Mouse (Mus musculus): ENCODE data around the gene Smim5. TPM values are rescaled to one million over a fixed set of nuclear protein-coding genes. Genes with fewer than 3 reads are reported as not detected.

Gene Smim5
- polyA plus RNA-seq, 1 experiment from 2014 or later: 23.0 TPM

- Histone ChIP-seq H3K4me3 (replicated peaks) (no peak overlapping the region), H3K9ac (no peak overlapping the region), H3K36me3 (peaks cover 36% of the 10 kb centered on the region), H3K4me1 (peaks cover 6% of the 10 kb centered on the region), H3K27ac (replicated peaks) (no peak overlapping the region), H3K27me3 (no peaks in the 10 kb centered on the region), H3K9me3 (replicated peaks) (no peaks in the 10 kb centered on the region), H3K4me2 (replicated peaks) (no peak overlapping the region)
- ATAC-seq (ENCODE audit: insufficient number of reproducible peaks, low FRiP score, low TSS enrichment, low read depth): no peak
- WGBS: 75% methylated on average over 14 of the region's 14 CpGs
Observed at GRCm38 (mm10) chr11:115894755-115895520, 4.8 kb upstream of the Smim5 start.

- Histone ChIP-seq H3K4me3 (replicated peaks) (no peak overlapping the region), H3K36me3 (peaks cover 29% of the 10 kb centered on the region), H3K4me2 (replicated peaks) (no peak overlapping the region), H3K4me1 (peaks cover 39% of the 10 kb centered on the region), H3K27me3 (no peaks in the 10 kb centered on the region), H3K9ac (no peak overlapping the region), H3K9me3 (replicated peaks) (no peaks in the 10 kb centered on the region), H3K27ac (replicated peaks) (no peak overlapping the region)
- 78% methylated on average over 7 of the region's 7 CpGs for WGBS
- ATAC-seq (ENCODE audit: insufficient number of reproducible peaks, low FRiP score, low TSS enrichment, low read depth): no peak
Observed at GRCm38 (mm10) chr11:115898446-115898845, 1.3 kb upstream of the Smim5 start.

- H3K4me3 ChIP-seq (replicated peaks): no peak overlapping the region
- no peak overlapping the region for H3K4me2 ChIP-seq (replicated peaks)
- H3K36me3 ChIP-seq: peaks cover 25% of the 10 kb centered on the region
- H3K27me3 ChIP-seq: no peaks in the 10 kb centered on the region
- H3K9me3 ChIP-seq (replicated peaks): no peaks in the 10 kb centered on the region
- H3K27ac ChIP-seq (replicated peaks): 0 out of 2 replicates have a peak overlapping the region, but pooled peaks have one; percentile 72
- 16% methylated on average over 4 of the region's 4 CpGs for WGBS
- peaks cover 44% of the 10 kb centered on the region for H3K4me1 ChIP-seq
- no peak for ATAC-seq (ENCODE audit: insufficient number of reproducible peaks, low FRiP score, low TSS enrichment, low read depth)
- H3K9ac ChIP-seq: no peak overlapping the region
Observed at GRCm38 (mm10) chr11:115898886-115899285, 880 bp upstream of the Smim5 start.

GRCm38 (mm10) chr11:115900561-115901337 lies 983 bp downstream of the Smim5 start:
- Histone ChIP-seq H3K4me1 (peaks cover 57% of the 10 kb centered on the region), H3K27me3 (no peaks in the 10 kb centered on the region), H3K27ac (replicated peaks) (no peak overlapping the region), H3K4me3 (replicated peaks) (peak overlapping the region; percentile 13; the same call in 1 of the 2 replicates), H3K4me2 (replicated peaks) (peak overlapping the region; percentile 9), H3K9ac (no peak overlapping the region), H3K36me3 (peaks cover 6% of the 10 kb centered on the region; the same call in 1 of the 2 replicates), H3K9me3 (replicated peaks) (no peaks in the 10 kb centered on the region)
- ATAC-seq (ENCODE audit: insufficient number of reproducible peaks, low FRiP score, low TSS enrichment, low read depth): no peak
- 66% methylated on average over 8 of the region's 8 CpGs for WGBS

- no peak overlapping the region for H3K4me3 ChIP-seq (replicated peaks)
- WGBS: 82% methylated on average over 9 of the region's 9 CpGs
- H3K9me3 ChIP-seq (replicated peaks): no peaks in the 10 kb centered on the region
- peaks cover 62% of the 10 kb centered on the region for H3K4me1 ChIP-seq
- no peak overlapping the region for H3K9ac ChIP-seq
- H3K36me3 ChIP-seq: 0 out of 2 replicates have a peak, but pooled peaks cover 6% of the 10 kb centered on the region
- peak overlapping the region; percentile 60; the same call in 1 of the 2 replicates for H3K27ac ChIP-seq (replicated peaks)
- no peak for ATAC-seq (ENCODE audit: insufficient number of reproducible peaks, low FRiP score, low TSS enrichment, low read depth)
- no peaks in the 10 kb centered on the region for H3K27me3 ChIP-seq
- no peak overlapping the region for H3K4me2 ChIP-seq (replicated peaks)
Observed at GRCm38 (mm10) chr11:115901338-115902161, 1.8 kb downstream of the Smim5 start.

GRCm38 (mm10) chr11:115902177-115902576 lies 2.4 kb downstream of the Smim5 start:
- Histone ChIP-seq H3K4me1 (peaks cover 62% of the 10 kb centered on the region), H3K4me2 (replicated peaks) (no peak overlapping the region), H3K27ac (replicated peaks) (0 out of 2 replicates have a peak overlapping the region, but pooled peaks have one; percentile 48), H3K9me3 (replicated peaks) (no peaks in the 10 kb centered on the region), H3K9ac (no peak overlapping the region), H3K27me3 (no peaks in the 10 kb centered on the region), H3K36me3 (0 out of 2 replicates have a peak, but pooled peaks cover under 1% of the 10 kb centered on the region), H3K4me3 (replicated peaks) (no peak overlapping the region)
- no peak for ATAC-seq (ENCODE audit: insufficient number of reproducible peaks, low FRiP score, low TSS enrichment, low read depth)
- WGBS: 61% methylated on average over 5 of the region's 5 CpGs

- no peaks in the 10 kb centered on the region for H3K9me3 ChIP-seq (replicated peaks)
- peaks cover 62% of the 10 kb centered on the region for H3K4me1 ChIP-seq
- no peak overlapping the region for H3K4me3 ChIP-seq (replicated peaks)
- no peaks in the 10 kb centered on the region for H3K27me3 ChIP-seq
- H3K27ac ChIP-seq (replicated peaks): peak overlapping the region; percentile 80; the same call in 1 of the 2 replicates
- no peak for ATAC-seq (ENCODE audit: insufficient number of reproducible peaks, low FRiP score, low TSS enrichment, low read depth)
- no peak overlapping the region for H3K4me2 ChIP-seq (replicated peaks)
- H3K9ac ChIP-seq: no peak overlapping the region
- WGBS: 71% methylated on average over 1 of the region's 1 CpGs
- H3K36me3 ChIP-seq: no peaks in the 10 kb centered on the region
Observed at GRCm38 (mm10) chr11:115902831-115903230, 3.1 kb downstream of the Smim5 start.

- Histone ChIP-seq H3K27me3 (no peaks in the 10 kb centered on the region), H3K9me3 (replicated peaks) (no peaks in the 10 kb centered on the region), H3K27ac (replicated peaks) (peak overlapping the region; percentile 80), H3K4me1 (peaks cover 62% of the 10 kb centered on the region), H3K4me3 (replicated peaks) (no peak overlapping the region), H3K36me3 (peaks cover 6% of the 10 kb centered on the region; the same call in 1 of the 2 replicates), H3K9ac (no peak overlapping the region), H3K4me2 (replicated peaks) (no peak overlapping the region)
- ATAC-seq (ENCODE audit: insufficient number of reproducible peaks, low FRiP score, low TSS enrichment, low read depth): no peak
- 57% methylated on average over 11 of the region's 11 CpGs for WGBS
Observed at GRCm38 (mm10) chr11:115903384-115904230, 3.8 kb downstream of the Smim5 start.

- H3K4me3 ChIP-seq (replicated peaks): peak overlapping the region; percentile 5; the same call in 1 of the 2 replicates
- no peak overlapping the region for H3K9ac ChIP-seq
- peaks cover 62% of the 10 kb centered on the region for H3K4me1 ChIP-seq
- H3K27ac ChIP-seq (replicated peaks): peak overlapping the region; percentile 80
- H3K9me3 ChIP-seq (replicated peaks): no peaks in the 10 kb centered on the region
- WGBS: 53% methylated on average over 8 of the region's 8 CpGs
- peaks cover 6% of the 10 kb centered on the region; the same call in 1 of the 2 replicates for H3K36me3 ChIP-seq
- peak; percentile 3; the same call in 1 of the 2 replicates for ATAC-seq (ENCODE audit: insufficient number of reproducible peaks, low FRiP score, low TSS enrichment, low read depth)
- H3K27me3 ChIP-seq: no peaks in the 10 kb centered on the region
- H3K4me2 ChIP-seq (replicated peaks): peak overlapping the region; percentile 29; the same call in 1 of the 2 replicates
Observed at GRCm38 (mm10) chr11:115904231-115904955, 4.6 kb downstream of the Smim5 start.
